In the genomic region with DNA sequence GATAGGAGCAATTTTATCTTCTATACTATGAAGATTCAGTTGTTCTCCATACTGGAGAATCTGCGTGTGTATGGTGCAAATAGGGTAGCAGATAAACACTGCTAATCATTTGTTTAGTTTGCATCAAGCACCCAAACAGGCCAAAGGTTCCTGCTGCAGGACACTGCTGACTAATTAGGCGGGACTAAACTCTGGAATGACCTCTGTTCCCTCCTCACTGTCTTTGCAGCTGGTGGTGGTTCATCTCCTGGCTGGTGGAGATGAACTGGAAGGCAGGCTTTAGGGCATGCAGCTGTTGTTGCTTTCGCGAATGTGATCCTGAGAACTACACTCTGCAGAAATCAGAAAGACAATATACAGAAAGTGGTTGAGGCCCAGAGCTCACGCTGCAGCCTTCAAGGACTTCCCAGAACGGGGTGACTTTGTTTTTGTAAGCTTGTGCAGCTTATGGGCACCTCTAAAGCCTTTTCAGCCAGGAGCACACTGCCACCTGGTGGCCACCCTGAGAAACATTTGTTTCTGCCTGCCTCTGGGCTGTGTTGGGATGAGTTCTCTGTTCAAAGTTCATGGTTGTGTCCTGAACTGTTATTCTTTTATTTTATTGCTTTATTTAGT, we compare ENCODE assay signal across 10 mouse cellular contexts. TPM values are rescaled to one million over a fixed set of nuclear protein-coding genes. Genes with fewer than 3 reads are reported as not detected.
DNase-seq lines count a peak whose midpoint lies in the region; ATAC-seq and TF ChIP-seq lines count a peak whose summit lies in the region.
"Not testable (repeated sequence)": the region's sequence is repeated elsewhere in the genome, so short reads cannot be mapped to it uniquely, and the experiment has no call there.
"Had no signal": no experiment of that assay in that cellular context is flagged by ENCODE, and none has a peak within 500 bp of the region (broad histone marks: within the 10 kb centered on the region; RNA-seq: fewer than 3 reads in every experiment).

No protein-coding gene starts in this region.

- DNase-seq in ES-CJ7 (ENCODE audit: low read depth, low spot score): peak; percentile 56
- DNase-seq in c-Kit-negative CD71-positive TER-119-positive erythroid progenitor cells, embryonic 14.5 days (ENCODE audit: low read depth, low spot score): peak; percentile 29
- peak; percentile 50 for DNase-seq in hindbrain, embryonic 10.5 days (ENCODE audit: low spot score)
- DNase-seq in kidney, postnatal 4 days: peak; percentile 53 to 66
- DNase-seq in lung, postnatal 0 days (ENCODE audit: low spot score): peak; percentile 68
- peak; percentile 48 to 58 for DNase-seq in thymus, postnatal 10 days (ENCODE audit: low spot score in 2 of 2)

- peak; percentile 72 for ATAC-seq in erythroblast, adult 5-6 weeks (replicated peaks; ENCODE audit: low FRiP score, poor library complexity, severe bottlenecking)
- ATAC-seq in lung, postnatal 0 days: peak; percentile 59
- ATAC-seq in neural tube, embryonic 14.5 days (ENCODE audit: low read depth): 0 out of 2 replicates have a peak, but pooled peaks have one; percentile 55

- H3K27ac ChIP-seq in hindbrain, embryonic 10.5 days; lung, postnatal 0 days (ENCODE audit: low read length); neural tube, embryonic 14.5 days (ENCODE audit: low read depth, low read length): not testable (repeated sequence)

- not testable (repeated sequence) for H3K4me2 ChIP-seq in lung, postnatal 0 days (replicated peaks; ENCODE audit: low read depth, low read length); neural tube, embryonic 14.5 days (ENCODE audit: low read depth, low read length)

- peaks cover 44% of the 10 kb centered on the region for H3K27me3 ChIP-seq in hindbrain, embryonic 10.5 days (ENCODE audit: insufficient read depth, poor library complexity, severe bottlenecking)
- H3K27me3 ChIP-seq in lung, postnatal 0 days (replicated peaks; ENCODE audit: insufficient read depth, low read length); neural tube, embryonic 14.5 days (ENCODE audit: control insufficient read depth, insufficient read depth, low read length): not testable (repeated sequence)

- WGBS in hindbrain, embryonic 10.5 days: 21% methylated on average over 6 of the region's 6 CpGs
- WGBS in lung, postnatal 0 days: 14% methylated on average over 6 of the region's 6 CpGs
- 19% methylated on average over 6 of the region's 6 CpGs for WGBS in neural tube, embryonic 14.5 days

- H3K4me3 ChIP-seq in hindbrain, embryonic 10.5 days; lung, postnatal 0 days (ENCODE audit: low read depth, low read length); neural tube, embryonic 14.5 days (ENCODE audit: low read depth, low read length): not testable (repeated sequence)

- TF ChIP-seq CTCF in lung, postnatal 0 days (IDR thresholded peaks at IDR 0.05): peak; percentile 70

- not testable (repeated sequence) for H3K9me3 ChIP-seq in hindbrain, embryonic 10.5 days; lung, postnatal 0 days (ENCODE audit: low read length); neural tube, embryonic 14.5 days (ENCODE audit: control insufficient read depth, low read length)

- TF ChIP-seq EP300 in lung, postnatal 0 days (IDR thresholded peaks at IDR 0.05): not testable (repeated sequence)

- H3K36me3 ChIP-seq in hindbrain, embryonic 10.5 days; lung, postnatal 0 days (ENCODE audit: insufficient read depth, low read length); neural tube, embryonic 14.5 days (ENCODE audit: control insufficient read depth, insufficient read depth, low read length): not testable (repeated sequence)

- H3K4me1 ChIP-seq in hindbrain, embryonic 10.5 days (replicated peaks): peaks cover 11% of the 10 kb centered on the region; the same call in 1 of the 2 replicates
- not testable (repeated sequence) for H3K4me1 ChIP-seq in lung, postnatal 0 days (ENCODE audit: insufficient read depth, low read depth, low read length); neural tube, embryonic 14.5 days (ENCODE audit: control insufficient read depth, insufficient read depth, low read length)

- H3K9ac ChIP-seq in lung, postnatal 0 days (replicated peaks; ENCODE audit: low read depth); neural tube, embryonic 14.5 days (replicated peaks; ENCODE audit: low read depth, low read length): not testable (repeated sequence)

RNA-seq across cellular contexts. Expression of gene Gm19684, which starts 7.4 kb away (rescaled TPM):
- 1.5 TPM in 1 of 2 replicates, not detected in the other for total RNA-seq in erythroblast, adult 5-6 weeks (2015; ENCODE audit: low replicate concordance)
- total RNA-seq in erythroblast, adult 5-6 weeks (2017; ENCODE audit: low replicate concordance): 0.84 TPM in 1 of 2 replicates, not detected in the other
- polyA plus RNA-seq in hindbrain, embryonic 10.5 days (2016; fragmentation: Nextera tagmentation; extraction: Ambion mirVana): not detected in 2 replicates
- polyA plus RNA-seq in lung, postnatal 0 days (2015; fragmentation: Nextera tagmentation; extraction: Ambion mirVana): not detected in 2 replicates
- not detected in 2 replicates for polyA plus RNA-seq in neural tube, embryonic 14.5 days (2014; fragmentation: Nextera tagmentation; extraction: Ambion mirVana)
- polyA plus RNA-seq: limb, embryonic 15.5 days had no signal

RNA-seq across cellular contexts. Expression of gene Gm7030, which starts 15.1 kb away (rescaled TPM):
- total RNA-seq in erythroblast, adult 5-6 weeks (2015; ENCODE audit: low replicate concordance): not detected in 2 replicates
- not detected in 2 replicates for total RNA-seq in erythroblast, adult 5-6 weeks (2017; ENCODE audit: low replicate concordance)
- not detected in 2 replicates for polyA plus RNA-seq in hindbrain, embryonic 10.5 days (2016; fragmentation: Nextera tagmentation; extraction: Ambion mirVana)
- polyA plus RNA-seq in lung, postnatal 0 days (2015; fragmentation: Nextera tagmentation; extraction: Ambion mirVana): not detected in 2 replicates
- not detected in 2 replicates for polyA plus RNA-seq in neural tube, embryonic 14.5 days (2014; fragmentation: Nextera tagmentation; extraction: Ambion mirVana)
- total RNA-seq: heart, postnatal 36 days had no signal
- polyA plus RNA-seq: limb, embryonic 15.5 days had no signal

RNA-seq across cellular contexts. Expression of gene Gm8909, which starts 54.3 kb away (rescaled TPM):
- total RNA-seq in erythroblast, adult 5-6 weeks (2015; ENCODE audit: low replicate concordance): not detected in 2 replicates
- not detected in 2 replicates for total RNA-seq in erythroblast, adult 5-6 weeks (2017; ENCODE audit: low replicate concordance)
- polyA plus RNA-seq in hindbrain, embryonic 10.5 days (2016; fragmentation: Nextera tagmentation; extraction: Ambion mirVana): 0.22 TPM in 1 of 2 replicates, not detected in the other
- polyA plus RNA-seq in lung, postnatal 0 days (2015; fragmentation: Nextera tagmentation; extraction: Ambion mirVana): 6.7 and 9.6 TPM in 2 replicates
- not detected in 2 replicates for polyA plus RNA-seq in neural tube, embryonic 14.5 days (2014; fragmentation: Nextera tagmentation; extraction: Ambion mirVana)
- total RNA-seq: heart, postnatal 36 days had no signal
- polyA plus RNA-seq: limb, embryonic 15.5 days had no signal

RNA-seq across cellular contexts. Expression of gene Gm11127, which starts 55.9 kb away (rescaled TPM):
- total RNA-seq in erythroblast, adult 5-6 weeks (2015; ENCODE audit: low replicate concordance): not detected in 2 replicates
- total RNA-seq in erythroblast, adult 5-6 weeks (2017; ENCODE audit: low replicate concordance): not detected in 2 replicates
- polyA plus RNA-seq in hindbrain, embryonic 10.5 days (2016; fragmentation: Nextera tagmentation; extraction: Ambion mirVana): not detected in 2 replicates
- polyA plus RNA-seq in lung, postnatal 0 days (2015; fragmentation: Nextera tagmentation; extraction: Ambion mirVana): not detected in 2 replicates
- polyA plus RNA-seq in neural tube, embryonic 14.5 days (2014; fragmentation: Nextera tagmentation; extraction: Ambion mirVana): not detected in 2 replicates
- polyA plus RNA-seq: limb, embryonic 15.5 days had no signal
